Mouse (Mus musculus) CH12.LX (cell line): ENCODE results near the gene Mrrf. TPM values are rescaled to one million over a fixed set of nuclear protein-coding genes. Genes with fewer than 3 reads are reported as not detected.

Experiments
- DNase-seq: peaks from one replicate; pipeline ENCODE4 v3.0.0-alpha.2; 2013; ENCODE audit errors: extremely low read depth
- H3K27ac ChIP-seq: 2 replicates; pipeline ENCODE4 v1.5.1; 2012; ENCODE audit warnings: low read depth, mild to moderate bottlenecking, control low read depth, moderate library complexity; ENCODE audit not compliant: insufficient read depth
- H3K27me3 ChIP-seq: replicated peaks from 2 replicates; pipeline ENCODE3; 2012; ENCODE audit warnings: inconsistent platforms
- H3K36me3 ChIP-seq, 2 experiments: replicated peaks in 1 of 2; 2 replicates each; pipeline versions ENCODE3 to v1.6.1; 2012; ENCODE audit warnings: inconsistent platforms in 1 of 2, low read length in 1 of 2, mild to moderate bottlenecking in 1 of 2, mixed read lengths in 1 of 2, moderate library complexity in 1 of 2; ENCODE audit not compliant: control insufficient read depth in 1 of 2, insufficient read depth in 1 of 2
- H3K4me1 ChIP-seq, 2 experiments: 2 replicates each; pipeline ENCODE4 v1.6.1; 2012; ENCODE audit warnings: inconsistent platforms in 1 of 2, moderate library complexity in 1 of 2; ENCODE audit not compliant: insufficient read depth in 2 of 2, control insufficient read depth in 1 of 2
- H3K4me2 ChIP-seq: 2 replicates; pipeline ENCODE4 v1.6.1; 2012; ENCODE audit warnings: low read depth, mild to moderate bottlenecking, control low read depth; ENCODE audit not compliant: poor library complexity, insufficient read depth, severe bottlenecking
- H3K4me3 ChIP-seq, 3 experiments: fragments of 150-350 bp in 1 of 3; sonication (generic) in 1 of 3; replicated peaks in 1 of 3; 2 replicates each; pipeline versions ENCODE3 to v1.5.1; 2011 to 2012; ENCODE audit warnings: low read depth in 2 of 3, low read length in 2 of 3, mild to moderate bottlenecking in 2 of 3, moderate library complexity in 2 of 3, control low read depth in 1 of 3, improper control_type of control experiment in 1 of 3, inconsistent platforms in 1 of 3, mixed read lengths in 1 of 3; ENCODE audit not compliant: poor library complexity in 1 of 3
- H3K79me2 ChIP-seq: replicated peaks from 2 replicates; pipeline ENCODE4 v1.6.1; 2012; ENCODE audit warnings: mild to moderate bottlenecking, moderate library complexity; ENCODE audit not compliant: control insufficient read depth, poor library complexity, insufficient read depth, severe bottlenecking; ENCODE audit errors: extremely low read depth
- H3K9ac ChIP-seq: 2 replicates; pipeline ENCODE4 v1.6.1; 2012; ENCODE audit warnings: low read depth, mild to moderate bottlenecking, control low read depth, moderate library complexity; ENCODE audit not compliant: insufficient read depth
- H3K9me3 ChIP-seq: replicated peaks from 2 replicates; pipeline ENCODE3; 2012; ENCODE audit warnings: low read length, inconsistent platforms, mixed read lengths
- BHLHE40 ChIP-seq: IDR thresholded peaks from 2 replicates; pipeline ENCODE4 v1.6.1; 2011; ENCODE audit warnings: mild to moderate bottlenecking, low read depth, low read length, improper control_type of control experiment
- CHD1 ChIP-seq: IDR thresholded peaks from 2 replicates; pipeline ENCODE4 v1.6.1; 2012; ENCODE audit warnings: low read depth, low read length, improper control_type of control experiment, inconsistent platforms
- CHD2 ChIP-seq: IDR thresholded peaks from 2 replicates; pipeline ENCODE4 v1.6.1; 2011; ENCODE audit warnings: low read length, improper control_type of control experiment
- CTCF ChIP-seq, 2 experiments: IDR thresholded peaks in 1 of 2; conservative IDR thresholded peaks in 1 of 2; 2 replicates each; pipeline ENCODE4 v1.5.1; 2011 to 2012; ENCODE audit warnings: low read depth in 2 of 2, low read length in 2 of 2, improper control_type of control experiment in 1 of 2, inconsistent platforms in 1 of 2, mild to moderate bottlenecking in 1 of 2, moderate library complexity in 1 of 2
- ELF1 ChIP-seq: IDR thresholded peaks from 2 replicates; pipeline ENCODE4 v1.6.1; 2014; ENCODE audit warnings: low read depth, mild to moderate bottlenecking, inconsistent platforms, low read length, improper control_type of control experiment
- EP300 ChIP-seq: IDR thresholded peaks from 2 replicates; pipeline ENCODE4 v1.6.1; 2011; ENCODE audit warnings: low read length, improper control_type of control experiment
- ETS1 ChIP-seq: conservative IDR thresholded peaks from 2 replicates; pipeline ENCODE4 v1.6.1; 2012; ENCODE audit warnings: low read depth, mild to moderate bottlenecking, inconsistent platforms, low read length, improper control_type of control experiment, moderate library complexity
- GABPA ChIP-seq: IDR thresholded peaks from 2 replicates; pipeline ENCODE4 v1.6.1; 2012; ENCODE audit warnings: low read depth, low read length, improper control_type of control experiment, inconsistent platforms; ENCODE audit not compliant: insufficient replicate concordance
- IRF4 ChIP-seq: IDR thresholded peaks from 2 replicates; pipeline ENCODE4 v1.6.1; 2014; ENCODE audit warnings: low read depth, mild to moderate bottlenecking, inconsistent platforms, low read length, improper control_type of control experiment
- JUND ChIP-seq: conservative IDR thresholded peaks from 2 replicates; pipeline ENCODE4 v1.6.1; 2011; ENCODE audit warnings: low read depth, low read length, improper control_type of control experiment
- MAX ChIP-seq: IDR thresholded peaks from 2 replicates; pipeline ENCODE4 v1.6.1; 2011; ENCODE audit warnings: low read length, improper control_type of control experiment
- MEF2A ChIP-seq: IDR thresholded peaks from 2 replicates; pipeline ENCODE4 v1.6.1; 2014; ENCODE audit warnings: low read depth, mild to moderate bottlenecking, inconsistent platforms, low read length, improper control_type of control experiment, borderline replicate concordance
- MXI1 ChIP-seq: IDR thresholded peaks from 2 replicates; pipeline ENCODE4 v1.6.1; 2011; ENCODE audit warnings: mild to moderate bottlenecking, low read depth, low read length, improper control_type of control experiment
- MYC ChIP-seq: IDR thresholded peaks from 2 replicates; pipeline ENCODE4 v1.6.1; 2011; ENCODE audit warnings: low read depth, mild to moderate bottlenecking, improper control_type of control experiment, low read length
- NELFE ChIP-seq: IDR thresholded peaks from 2 replicates; pipeline ENCODE4 v1.6.1; 2011; ENCODE audit warnings: low read depth, low read length, improper control_type of control experiment
- PAX5 ChIP-seq: IDR thresholded peaks from 2 replicates; pipeline ENCODE4 v1.6.1; 2012; ENCODE audit warnings: low read length, inconsistent platforms, mixed read lengths
- POLR2A ChIP-seq: IDR thresholded peaks from 2 replicates; pipeline ENCODE4 v1.6.1; 2011; ENCODE audit warnings: low read depth, mild to moderate bottlenecking, improper control_type of control experiment, low read length
- RAD21 ChIP-seq: IDR thresholded peaks from 2 replicates; pipeline ENCODE4 v1.6.1; 2011; ENCODE audit warnings: low read depth, mild to moderate bottlenecking, low read length, improper control_type of control experiment, moderate library complexity
- RCOR1 ChIP-seq: conservative IDR thresholded peaks from 2 replicates; pipeline ENCODE4 v1.6.1; 2012; ENCODE audit warnings: low read depth, mild to moderate bottlenecking, inconsistent platforms, low read length, improper control_type of control experiment
- TCF12 ChIP-seq: IDR thresholded peaks from 2 replicates; pipeline ENCODE4 v1.6.1; 2014; ENCODE audit warnings: low read depth, mild to moderate bottlenecking, inconsistent platforms, low read length, improper control_type of control experiment
- ZC3H11A ChIP-seq: IDR thresholded peaks from 2 replicates; pipeline ENCODE4 v1.6.1; 2012; ENCODE audit warnings: low read depth, mild to moderate bottlenecking, inconsistent platforms, low read length, improper control_type of control experiment
- ZKSCAN1 ChIP-seq: IDR thresholded peaks from 2 replicates; pipeline ENCODE4 v1.6.1; 2012; ENCODE audit warnings: low read depth, inconsistent platforms, low read length, improper control_type of control experiment, borderline replicate concordance
- ZMIZ1 ChIP-seq: IDR thresholded peaks from 2 replicates; pipeline ENCODE4 v1.6.1; 2012; ENCODE audit warnings: low read depth, mild to moderate bottlenecking, inconsistent platforms, low read length, improper control_type of control experiment
- ZNF384 ChIP-seq: IDR thresholded peaks from 2 replicates; pipeline ENCODE4 v1.6.1; 2012; ENCODE audit warnings: low read depth, low read length, improper control_type of control experiment, inconsistent platforms
- dilution Hi-C: fragments of 300-500 bp; cut with MboI; formaldehyde crosslinking; loops from 2 replicates; pipeline ENCODE4 v1.14.3; 2020; ENCODE audit warnings: low sequenced_read_pairs; ENCODE audit not compliant: extremely low pct_unique_long_range_greater_than_20kb, extremely low pct_ligation_motif_present
- in situ Hi-C: fragments of 300-500 bp; cut with MboI; formaldehyde crosslinking; loops from 3 replicates; pipeline ENCODE4 v1.14.3; 2019; ENCODE audit warnings: low sequenced_read_pairs, low pct_ligation_motif_present, low pct_unique_long_range_greater_than_20kb, mixed read lengths
- polyA plus RNA-seq: library from polyadenylated mRNA; unstranded; fragments of >175 nt; gene quantifications from 2 replicates; pipeline ENCODE4 v1.2.1, GENCODE M21; 2012; ENCODE audit warnings: low read depth; ENCODE audit not compliant: insufficient read length
- total RNA-seq, 2 experiments: library from RNA; depleted of rRNA; stranded (reverse); fragments of 300-350 nt in 1 of 2; fragments of >200 nt in 1 of 2; gene quantifications; 2 replicates each; pipeline ENCODE4 v1.2.3; 2012 to 2014

Gene Mrrf
- total and polyA plus RNA-seq, 3 experiments = 17.2 to 22.2 (median 20.9) TPM

- Histone ChIP-seq H3K79me2 (no peaks in the 10 kb centered on the region), H3K27me3 (no peaks in the 10 kb centered on the region), H3K9me3 (peaks cover 3% of the 10 kb centered on the region), H3K4me2 (no peak overlapping the region), H3K36me3 (no peaks in the 10 kb centered on the region), H3K4me1 (peaks cover 0 to 16% of the 10 kb centered on the region in 2 experiments; a peak in 1 of 4 replicates), H3K27ac (no peak overlapping the region), H3K4me3 (no peak overlapping the region), H3K9ac (no peak overlapping the region)
- dilution Hi-C loops (no loop called here), in situ Hi-C loops (no loop called here)
- TF ChIP-seq GABPA = no peak
- no peak for TF ChIP-seq CHD2
- TF ChIP-seq ELF1 = no peak
- no peak for TF ChIP-seq RCOR1
- no peak for TF ChIP-seq MAX
- no peak for TF ChIP-seq MYC
- TF ChIP-seq EP300 = no peak
- no peak for TF ChIP-seq POLR2A
- DNase-seq = no peak
Measured at GRCm38 (mm10) chr2:36237557-36237956, 101.4 kb downstream of the Mrrf start.

DNA sequence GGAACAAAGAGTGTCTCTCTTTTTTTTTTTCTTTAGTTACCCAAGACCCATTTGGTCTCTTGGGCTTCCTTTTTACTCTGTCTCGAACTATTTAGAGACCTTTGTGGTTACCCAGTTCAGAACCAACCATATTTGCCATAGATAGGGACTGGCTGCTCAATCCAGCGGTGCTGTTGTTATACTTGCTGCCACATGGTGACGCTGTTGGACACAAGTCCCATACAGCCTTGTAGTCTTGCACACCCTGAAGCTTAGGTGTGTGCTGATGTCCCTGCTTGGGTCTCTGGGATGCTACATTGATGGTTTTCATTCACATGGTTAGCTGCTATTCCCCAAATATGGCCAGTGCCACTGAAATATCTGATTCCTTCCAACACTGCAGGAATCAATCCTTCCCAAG is 102.3 kb downstream of the Mrrf start:
- no peak overlapping the region for H3K27ac ChIP-seq
- H3K4me2 ChIP-seq = no peak overlapping the region
- no peaks in the 10 kb centered on the region for H3K36me3 ChIP-seq
- dilution Hi-C loops (no loop called here), in situ Hi-C loops (no loop called here)
- no peaks in the 10 kb centered on the region for H3K79me2 ChIP-seq
- DNase-seq = peak; percentile 12
- no peak overlapping the region for H3K9ac ChIP-seq
- H3K4me3 ChIP-seq = no peak overlapping the region
- peaks cover 0 to 16% of the 10 kb centered on the region in 2 experiments; a peak in 1 of 4 replicates for H3K4me1 ChIP-seq
- H3K27me3 ChIP-seq = no peaks in the 10 kb centered on the region
- peaks cover 3% of the 10 kb centered on the region for H3K9me3 ChIP-seq
- peak; percentile 24 to 29; a peak in 3 of 4 replicates for TF ChIP-seq CTCF (conservative IDR thresholded peaks at IDR 0.05 in 1 of 2, IDR thresholded peaks at IDR 0.05 in 1 of 2; ENCODE audit: low read depth in 2 of 2, low read length in 2 of 2)
- no peak for TF ChIP-seq NELFE

DNA sequence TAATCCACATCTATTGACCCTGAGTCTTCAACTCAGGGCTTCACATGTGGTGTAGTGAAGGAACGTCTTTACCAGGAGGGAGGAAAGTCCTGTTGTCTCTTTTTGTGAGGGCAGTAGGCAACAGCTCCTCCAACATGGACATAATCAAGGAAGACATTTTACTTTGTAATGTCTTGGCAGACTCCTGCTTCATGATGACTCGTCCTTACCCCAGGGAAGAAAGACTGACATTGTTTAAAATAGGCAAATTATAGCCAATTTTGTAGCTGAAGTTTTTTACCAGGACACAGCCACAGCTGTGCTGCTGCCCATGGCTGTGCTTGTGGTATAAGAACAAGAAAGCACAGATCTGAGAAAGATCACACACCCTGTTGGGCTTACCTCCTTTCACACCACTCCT is 102.8 kb downstream of the Mrrf start:
- Histone ChIP-seq H3K27me3 (no peaks in the 10 kb centered on the region), H3K4me2 (no peak overlapping the region), H3K9me3 (peaks cover 3% of the 10 kb centered on the region), H3K9ac (no peak overlapping the region), H3K4me3 (no peak overlapping the region), H3K36me3 (no peaks in the 10 kb centered on the region), H3K4me1 (peaks cover 0 to 16% of the 10 kb centered on the region in 2 experiments; a peak in 1 of 4 replicates), H3K27ac (no peak overlapping the region), H3K79me2 (no peaks in the 10 kb centered on the region)
- in situ Hi-C loops (no loop called here), dilution Hi-C loops (no loop called here)
- DNase-seq = no peak
- TF ChIP-seq ZNF384 (no peak), MEF2A (no peak), PAX5 (no peak), RAD21 (no peak), CHD1 (no peak), MXI1 (no peak), ZC3H11A (no peak), RCOR1 (no peak), ZKSCAN1 (no peak), ZMIZ1 (no peak), BHLHE40 (no peak), ETS1 (no peak), GABPA (no peak), IRF4 (no peak), JUND (no peak), POLR2A (no peak), TCF12 (no peak), CHD2 (no peak), ELF1 (no peak)
